Comparison of ENCODE assay signal across 16 mouse cellular contexts in the genomic region with DNA sequence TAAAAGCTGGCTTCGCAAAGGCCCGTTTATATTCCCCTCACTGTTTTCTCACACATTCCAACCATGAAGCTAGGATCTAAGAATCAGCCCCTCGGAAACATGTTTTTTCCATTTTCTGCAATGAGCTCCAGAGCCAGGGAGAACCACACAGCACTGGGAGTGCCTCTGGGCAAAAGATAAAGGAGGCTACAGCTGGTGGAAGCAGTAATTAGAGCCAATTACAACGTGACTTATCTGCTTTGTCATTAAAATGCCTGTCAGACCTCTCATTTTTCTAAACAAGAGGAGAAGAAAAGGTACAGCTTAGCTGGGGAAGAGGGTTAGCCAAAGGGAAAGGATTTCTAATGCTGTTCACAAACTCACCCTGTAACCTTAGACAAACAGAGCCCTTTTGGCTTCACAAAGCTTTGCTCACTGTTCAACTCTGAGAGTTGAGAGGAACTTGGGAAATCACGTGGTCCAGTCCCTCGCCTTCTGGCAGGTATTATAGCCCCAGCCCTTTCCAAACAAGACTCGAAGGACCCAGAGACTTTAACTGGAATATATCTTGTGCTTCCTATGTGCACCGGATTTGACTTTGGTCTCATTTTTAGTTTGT. TPM values are rescaled to one million over a fixed set of nuclear protein-coding genes. Genes with fewer than 3 reads are reported as not detected.
DNase-seq lines count a peak whose midpoint lies in the region; ATAC-seq and TF ChIP-seq lines count a peak whose summit lies in the region.
"Had no signal": no experiment of that assay in that cellular context is flagged by ENCODE, and none has a peak within 500 bp of the region (broad histone marks: within the 10 kb centered on the region; RNA-seq: fewer than 3 reads in every experiment).

No protein-coding gene starts in this region.

- H3K36me3 ChIP-seq in lung, postnatal 0 days (ENCODE audit: insufficient read depth, low read length), result no peaks in the 10 kb centered on the region
- peaks cover 5% of the 10 kb centered on the region; the same call in 1 of the 2 replicates for H3K36me3 ChIP-seq in embryonic facial prominence, embryonic 14.5 days (ENCODE audit: control insufficient read depth, insufficient read depth, low read length)
- H3K36me3 ChIP-seq in midbrain, embryonic 16.5 days (ENCODE audit: control insufficient read depth, insufficient read depth, low read length), result no peaks in the 10 kb centered on the region
- H3K36me3 ChIP-seq in heart, embryonic 12.5 days, result 0 out of 2 replicates have a peak, but pooled peaks cover 4% of the 10 kb centered on the region
- H3K36me3 ChIP-seq: heart, embryonic 15.5 days had no signal

- H3K27ac ChIP-seq in lung, postnatal 0 days (ENCODE audit: low read length), result no peak overlapping the region
- H3K27ac ChIP-seq in embryonic facial prominence, embryonic 14.5 days (replicated peaks; ENCODE audit: low read depth, low read length), result no peak overlapping the region
- no peak overlapping the region for H3K27ac ChIP-seq in midbrain, embryonic 16.5 days (ENCODE audit: low read length)
- no peak overlapping the region for H3K27ac ChIP-seq in heart, embryonic 12.5 days (ENCODE audit: poor library complexity, severe bottlenecking)
- H3K27ac ChIP-seq: heart, embryonic 15.5 days had no signal

- peak; percentile 6 for DNase-seq in embryo, embryonic 11 days
- DNase-seq in embryo, embryonic 9.5 days (ENCODE audit: extremely low spot score), result no peak
- peak; percentile 15 for DNase-seq in lung, postnatal 0 days (ENCODE audit: low spot score)
- DNase-seq in lung, adult 2 months, result no peak
- DNase-seq in embryonic facial prominence, embryonic 14.5 days (ENCODE audit: low spot score), result peak; percentile 45
- DNase-seq in kidney, adult 9 months, result no peak
- DNase-seq: cerebellum, adult 18-20 months; kidney, postnatal 36 days; layer of hippocampus, postnatal 36 days; right cerebral cortex, adult 18-20 months had no signal

- no peak overlapping the region for H3K4me2 ChIP-seq in lung, postnatal 0 days (replicated peaks; ENCODE audit: low read depth, low read length)
- no peak overlapping the region for H3K4me2 ChIP-seq in embryonic facial prominence, embryonic 14.5 days (ENCODE audit: low read depth, low read length)
- no peak overlapping the region for H3K4me2 ChIP-seq in midbrain, embryonic 16.5 days (ENCODE audit: low read length)
- no peak overlapping the region for H3K4me2 ChIP-seq in heart, embryonic 12.5 days
- H3K4me2 ChIP-seq: heart, embryonic 15.5 days; liver, embryonic 11.5 days had no signal

- no peak; the same call in 1 of the 2 replicates for ATAC-seq in lung, postnatal 0 days
- peak; percentile 87 for ATAC-seq in embryonic facial prominence, embryonic 14.5 days (ENCODE audit: low read depth)
- ATAC-seq in midbrain, embryonic 16.5 days, result 0 out of 2 replicates have a peak, but pooled peaks have one; percentile 41
- no peak for ATAC-seq in heart, embryonic 12.5 days (ENCODE audit: insufficient number of reproducible peaks, low FRiP score)
- ATAC-seq: activated CD4-positive, CD25-positive, alpha-beta regulatory T cell, adult 4 months had no signal

- no peaks in the 10 kb centered on the region for H3K9me3 ChIP-seq in lung, postnatal 0 days (ENCODE audit: low read length)
- H3K9me3 ChIP-seq in embryonic facial prominence, embryonic 14.5 days (ENCODE audit: control insufficient read depth, low read length), result no peaks in the 10 kb centered on the region
- no peaks in the 10 kb centered on the region for H3K9me3 ChIP-seq in midbrain, embryonic 16.5 days (replicated peaks; ENCODE audit: control insufficient read depth, low read length, poor library complexity, severe bottlenecking)
- no peaks in the 10 kb centered on the region for H3K9me3 ChIP-seq in heart, embryonic 12.5 days (replicated peaks)
- H3K9me3 ChIP-seq: G1E; heart, embryonic 15.5 days had no signal

- no peak for TF ChIP-seq CTCF in lung, postnatal 0 days (IDR thresholded peaks at IDR 0.05)
- no peak for TF ChIP-seq CTCF in lung, adult 2 months (IDR thresholded peaks at IDR 0.05; ENCODE audit: insufficient read depth, low read length)

- TF ChIP-seq POLR2A in lung, adult 2 months (IDR thresholded peaks at IDR 0.05; ENCODE audit: borderline replicate concordance, extremely low read depth, low read depth, low read length), result no peak

- no peaks in the 10 kb centered on the region for H3K27me3 ChIP-seq in lung, postnatal 0 days (replicated peaks; ENCODE audit: insufficient read depth, low read length)
- H3K27me3 ChIP-seq in embryonic facial prominence, embryonic 14.5 days (replicated peaks; ENCODE audit: control insufficient read depth, insufficient read depth, low read length), result peaks cover 9% of the 10 kb centered on the region; the same call in 1 of the 2 replicates
- H3K27me3 ChIP-seq in midbrain, embryonic 16.5 days (ENCODE audit: control insufficient read depth, insufficient read depth, low read depth, low read length), result no peaks in the 10 kb centered on the region
- no peaks in the 10 kb centered on the region for H3K27me3 ChIP-seq in heart, embryonic 12.5 days (replicated peaks)
- H3K27me3 ChIP-seq: heart, embryonic 15.5 days had no signal

- H3K4me3 ChIP-seq in lung, postnatal 0 days (ENCODE audit: low read depth, low read length), result no peak overlapping the region
- H3K4me3 ChIP-seq in lung, adult 2 months (replicated peaks; ENCODE audit: extremely low read depth, low read depth, low read length), result no peak overlapping the region
- no peak overlapping the region for H3K4me3 ChIP-seq in embryonic facial prominence, embryonic 14.5 days (ENCODE audit: low read depth, low read length)
- no peak overlapping the region for H3K4me3 ChIP-seq in midbrain, embryonic 16.5 days (ENCODE audit: low read depth, low read length)
- H3K4me3 ChIP-seq in heart, embryonic 12.5 days, result no peak overlapping the region
- H3K4me3 ChIP-seq: heart, embryonic 15.5 days had no signal

- no peak overlapping the region for H3K9ac ChIP-seq in lung, postnatal 0 days (replicated peaks; ENCODE audit: low read depth)
- no peak overlapping the region for H3K9ac ChIP-seq in embryonic facial prominence, embryonic 14.5 days (ENCODE audit: low read depth, low read length)
- H3K9ac ChIP-seq in midbrain, embryonic 16.5 days (ENCODE audit: low read depth, low read length), result no peak overlapping the region
- H3K9ac ChIP-seq in heart, embryonic 12.5 days, result no peak overlapping the region
- H3K9ac ChIP-seq: heart, embryonic 15.5 days had no signal

- no peak for TF ChIP-seq EP300 in lung, postnatal 0 days (IDR thresholded peaks at IDR 0.05)

- H3K4me1 ChIP-seq in lung, postnatal 0 days (ENCODE audit: insufficient read depth, low read depth, low read length), result no peaks in the 10 kb centered on the region
- H3K4me1 ChIP-seq in lung, adult 2 months (ENCODE audit: control insufficient read depth, insufficient read depth, low read length), result no peaks in the 10 kb centered on the region
- H3K4me1 ChIP-seq in embryonic facial prominence, embryonic 14.5 days (ENCODE audit: control insufficient read depth, insufficient read depth, low read length), result no peaks in the 10 kb centered on the region
- H3K4me1 ChIP-seq in midbrain, embryonic 16.5 days (ENCODE audit: control insufficient read depth, insufficient read depth, low read length), result no peaks in the 10 kb centered on the region
- no peaks in the 10 kb centered on the region for H3K4me1 ChIP-seq in heart, embryonic 12.5 days (replicated peaks)
- H3K4me1 ChIP-seq: heart, embryonic 15.5 days had no signal

- 54% methylated on average over 8 of the region's 8 CpGs for WGBS in lung, postnatal 0 days
- WGBS in lung, adult 2 months, result 63% methylated on average over 8 of the region's 8 CpGs
- 43% methylated on average over 8 of the region's 8 CpGs for WGBS in embryonic facial prominence, embryonic 14.5 days
- 50% methylated on average over 8 of the region's 8 CpGs for WGBS in midbrain, embryonic 16.5 days
- WGBS in heart, embryonic 12.5 days, result 67% methylated on average over 8 of the region's 8 CpGs

RNA-seq across cellular contexts. Expression of a gene that starts 30.8 kb away (rescaled TPM):
- 0.11 and 0.13 TPM in 2 replicates for polyA plus RNA-seq in lung, postnatal 0 days (2015; fragmentation: Nextera tagmentation; extraction: Ambion mirVana)
- polyA plus RNA-seq in lung, adult 2 months (2012; rRNA removed), result 0.24 and 0.26 TPM in 2 replicates
- polyA plus RNA-seq in embryonic facial prominence, embryonic 14.5 days (2014; fragmentation: Nextera tagmentation; extraction: Ambion mirVana), result 0.97 and 1.2 TPM in 2 replicates
- polyA plus RNA-seq in midbrain, embryonic 16.5 days (2015; fragmentation: Nextera tagmentation; extraction: Ambion mirVana), result not detected in 2 replicates
- not detected in 2 replicates for polyA plus RNA-seq in heart, embryonic 12.5 days (2016; fragmentation: Nextera tagmentation; extraction: Ambion mirVana)
- polyA plus RNA-seq: G1E; liver, embryonic 11.5 days had no signal

Comparison
In these comparisons a context has a peak if more than half of its experiments do, and no peak if none do; other contexts are left out.
1. DNase-seq: peak in embryo, embryonic 11 days (single experiment), lung, postnatal 0 days (single experiment) and embryonic facial prominence, embryonic 14.5 days (single experiment); none in embryo, embryonic 9.5 days (single experiment), lung, adult 2 months (single experiment) and kidney, adult 9 months (single experiment).
2. ATAC-seq: peak in embryonic facial prominence, embryonic 14.5 days (single experiment) and midbrain, embryonic 16.5 days (single experiment); none in lung, postnatal 0 days (single experiment) and heart, embryonic 12.5 days (single experiment).